Mouse (Mus musculus): ENCODE results near the gene Prdx5. TPM values are rescaled to one million over a fixed set of nuclear protein-coding genes. Genes with fewer than 3 reads are reported as not detected.

The Prdx5 gene
- polyA plus RNA-seq, 1 experiment from 2014 or later = 177 TPM

- WGBS = 55% methylated on average over 5 of the region's 5 CpGs
- peak overlapping the region; percentile 93 for H3K4me2 ChIP-seq (replicated peaks; ENCODE audit: low read depth, low read length)
- peaks cover 19% of the 10 kb centered on the region for H3K36me3 ChIP-seq (ENCODE audit: control insufficient read depth, insufficient read depth, low read length)
- H3K9me3 ChIP-seq (ENCODE audit: control insufficient read depth, low read length) = no peaks in the 10 kb centered on the region
- peaks cover 15% of the 10 kb centered on the region for H3K4me1 ChIP-seq (ENCODE audit: control insufficient read depth, insufficient read depth, low read length)
- no peaks in the 10 kb centered on the region for H3K27me3 ChIP-seq (ENCODE audit: control insufficient read depth, insufficient read depth, low read length)
- no peak for ATAC-seq (ENCODE audit: low FRiP score, low TSS enrichment)
- H3K4me3 ChIP-seq (ENCODE audit: low read length) = peak overlapping the region; percentile 65
- peak overlapping the region; percentile 73; the same call in 1 of the 2 replicates for H3K9ac ChIP-seq (ENCODE audit: low read depth, low read length)
- peak overlapping the region; percentile 98; the same call in 1 of the 2 replicates for H3K27ac ChIP-seq (ENCODE audit: low read depth, low read length)
Measured at GRCm38 (mm10) chr19:6949951-6950350, 40.0 kb upstream of the Prdx5 start.

GRCm38 (mm10) chr19:6949532-6949931, 39.6 kb upstream of the Prdx5 start:
- Histone ChIP-seq H3K36me3 (ENCODE audit: control insufficient read depth, insufficient read depth, low read length) (peaks cover 15% of the 10 kb centered on the region), H3K4me2 (replicated peaks; ENCODE audit: low read depth, low read length) (no peak overlapping the region; the same call in 1 of the 2 replicates), H3K27ac (ENCODE audit: low read depth, low read length) (no peak overlapping the region), H3K4me1 (ENCODE audit: control insufficient read depth, insufficient read depth, low read length) (peaks cover 15% of the 10 kb centered on the region), H3K27me3 (ENCODE audit: control insufficient read depth, insufficient read depth, low read length) (no peaks in the 10 kb centered on the region), H3K4me3 (ENCODE audit: low read length) (no peak overlapping the region), H3K9me3 (ENCODE audit: control insufficient read depth, low read length) (no peaks in the 10 kb centered on the region), H3K9ac (ENCODE audit: low read depth, low read length) (0 out of 2 replicates have a peak overlapping the region, but pooled peaks have one; percentile 73)
- no peak for ATAC-seq (ENCODE audit: low FRiP score, low TSS enrichment)
- 83% methylated on average over 5 of the region's 5 CpGs for WGBS

GRCm38 (mm10) chr19:6948186-6948585, 38.3 kb upstream of the Prdx5 start:
- H3K9me3 ChIP-seq (ENCODE audit: control insufficient read depth, low read length) = no peaks in the 10 kb centered on the region
- peaks cover 8% of the 10 kb centered on the region; the same call in 1 of the 2 replicates for H3K36me3 ChIP-seq (ENCODE audit: control insufficient read depth, insufficient read depth, low read length)
- 83% methylated on average over 4 of the region's 4 CpGs for WGBS
- H3K27me3 ChIP-seq (ENCODE audit: control insufficient read depth, insufficient read depth, low read length) = no peaks in the 10 kb centered on the region
- H3K4me2 ChIP-seq (replicated peaks; ENCODE audit: low read depth, low read length) = no peak overlapping the region
- no peak for ATAC-seq (ENCODE audit: low FRiP score, low TSS enrichment)
- H3K9ac ChIP-seq (ENCODE audit: low read depth, low read length) = no peak overlapping the region
- H3K4me1 ChIP-seq (ENCODE audit: control insufficient read depth, insufficient read depth, low read length) = peaks cover 14% of the 10 kb centered on the region
- H3K4me3 ChIP-seq (ENCODE audit: low read length) = no peak overlapping the region
- H3K27ac ChIP-seq (ENCODE audit: low read depth, low read length) = no peak overlapping the region

- WGBS = 49% methylated on average over 4 of the region's 4 CpGs
- H3K36me3 ChIP-seq (ENCODE audit: control insufficient read depth, insufficient read depth, low read length) = 0 out of 2 replicates have a peak, but pooled peaks cover 4% of the 10 kb centered on the region
- no peaks in the 10 kb centered on the region for H3K27me3 ChIP-seq (ENCODE audit: control insufficient read depth, insufficient read depth, low read length)
- ATAC-seq (ENCODE audit: low FRiP score, low TSS enrichment) = no peak
- H3K4me1 ChIP-seq (ENCODE audit: control insufficient read depth, insufficient read depth, low read length) = peaks cover 9% of the 10 kb centered on the region
- H3K4me2 ChIP-seq (replicated peaks; ENCODE audit: low read depth, low read length) = no peak overlapping the region
- H3K9me3 ChIP-seq (ENCODE audit: control insufficient read depth, low read length) = no peaks in the 10 kb centered on the region
- H3K9ac ChIP-seq (ENCODE audit: low read depth, low read length) = no peak overlapping the region
- no peak overlapping the region for H3K27ac ChIP-seq (ENCODE audit: low read depth, low read length)
- no peak overlapping the region for H3K4me3 ChIP-seq (ENCODE audit: low read length)
Measured at GRCm38 (mm10) chr19:6947742-6948141, 37.8 kb upstream of the Prdx5 start.

- Histone ChIP-seq H3K27ac (ENCODE audit: low read depth, low read length) (no peak overlapping the region), H3K4me2 (replicated peaks; ENCODE audit: low read depth, low read length) (no peak overlapping the region), H3K9ac (ENCODE audit: low read depth, low read length) (no peak overlapping the region), H3K4me1 (ENCODE audit: control insufficient read depth, insufficient read depth, low read length) (peaks cover 9% of the 10 kb centered on the region), H3K4me3 (ENCODE audit: low read length) (no peak overlapping the region), H3K27me3 (ENCODE audit: control insufficient read depth, insufficient read depth, low read length) (no peaks in the 10 kb centered on the region), H3K9me3 (ENCODE audit: control insufficient read depth, low read length) (no peaks in the 10 kb centered on the region), H3K36me3 (ENCODE audit: control insufficient read depth, insufficient read depth, low read length) (0 out of 2 replicates have a peak, but pooled peaks cover 4% of the 10 kb centered on the region)
- no peak for ATAC-seq (ENCODE audit: low FRiP score, low TSS enrichment)
- 91% methylated on average over 6 of the region's 6 CpGs for WGBS
Measured at GRCm38 (mm10) chr19:6943709-6944108, 33.8 kb upstream of the Prdx5 start.

GRCm38 (mm10) chr19:6942764-6943163, 32.9 kb upstream of the Prdx5 start:
- peak; percentile 14 for ATAC-seq (ENCODE audit: low FRiP score, low TSS enrichment)
- Histone ChIP-seq H3K4me1 (ENCODE audit: control insufficient read depth, insufficient read depth, low read length) (peaks cover 9% of the 10 kb centered on the region), H3K9me3 (ENCODE audit: control insufficient read depth, low read length) (no peaks in the 10 kb centered on the region), H3K27ac (ENCODE audit: low read depth, low read length) (peak overlapping the region; percentile 98; the same call in 1 of the 2 replicates), H3K9ac (ENCODE audit: low read depth, low read length) (peak overlapping the region; percentile 86), H3K4me3 (ENCODE audit: low read length) (peak overlapping the region; percentile 88), H3K36me3 (ENCODE audit: control insufficient read depth, insufficient read depth, low read length) (0 out of 2 replicates have a peak, but pooled peaks cover 4% of the 10 kb centered on the region), H3K4me2 (replicated peaks; ENCODE audit: low read depth, low read length) (peak overlapping the region; percentile 98), H3K27me3 (ENCODE audit: control insufficient read depth, insufficient read depth, low read length) (no peaks in the 10 kb centered on the region)
- whole genome bisulfite sequencing = 32% methylated on average over 5 of the region's 5 CpGs

- peak; percentile 91 for ATAC-seq (ENCODE audit: low FRiP score, low TSS enrichment)
- under 1% methylated on average over 27 of the region's 27 CpGs for whole genome bisulfite sequencing
Measured at GRCm38 (mm10) chr19:6942249-6942691, 32.4 kb upstream of the Prdx5 start, which contains the start of gene Gpr137. Gene Gpr137, minus strand, starts transcription at chr19:6942480.

GRCm38 (mm10) chr19:6941372-6942248, 31.7 kb upstream of the Prdx5 start, which contains the start of gene Bad:
Gene Bad, plus strand, starts transcription at chr19:6941861.
- H3K36me3 ChIP-seq (ENCODE audit: control insufficient read depth, insufficient read depth, low read length) = 0 out of 2 replicates have a peak, but pooled peaks cover 4% of the 10 kb centered on the region
- no peaks in the 10 kb centered on the region for H3K9me3 ChIP-seq (ENCODE audit: control insufficient read depth, low read length)
- under 1% methylated on average over 82 of the region's 83 CpGs for WGBS
- ATAC-seq (ENCODE audit: low FRiP score, low TSS enrichment) = peak; percentile 78
- H3K4me2 ChIP-seq (replicated peaks; ENCODE audit: low read depth, low read length) = peak within 1 kb of the TSS; percentile 98
- H3K4me1 ChIP-seq (ENCODE audit: control insufficient read depth, insufficient read depth, low read length) = peaks cover 9% of the 10 kb centered on the region
- H3K27me3 ChIP-seq (ENCODE audit: control insufficient read depth, insufficient read depth, low read length) = no peaks in the 10 kb centered on the region
- peak within 1 kb of the TSS; percentile 86 for H3K9ac ChIP-seq (ENCODE audit: low read depth, low read length)
- peak within 1 kb of the TSS; percentile 88 for H3K4me3 ChIP-seq (ENCODE audit: low read length)
- H3K27ac ChIP-seq (ENCODE audit: low read depth, low read length) = peak within 1 kb of the TSS; percentile 98

More at GRCm38 (mm10) chr19:6942249-6942691, 32.4 kb upstream of the Prdx5 start, which contains the start of gene Gpr137:
- no peaks in the 10 kb centered on the region for H3K9me3 ChIP-seq (ENCODE audit: control insufficient read depth, low read length)
- peak within 1 kb of the TSS; percentile 98 for H3K4me2 ChIP-seq (replicated peaks; ENCODE audit: low read depth, low read length)
- H3K27ac ChIP-seq (ENCODE audit: low read depth, low read length) = peak within 1 kb of the TSS; percentile 98
- no peaks in the 10 kb centered on the region for H3K27me3 ChIP-seq (ENCODE audit: control insufficient read depth, insufficient read depth, low read length)
- H3K9ac ChIP-seq (ENCODE audit: low read depth, low read length) = peak within 1 kb of the TSS; percentile 86
- H3K4me3 ChIP-seq (ENCODE audit: low read length) = peak within 1 kb of the TSS; percentile 88
- H3K36me3 ChIP-seq (ENCODE audit: control insufficient read depth, insufficient read depth, low read length) = 0 out of 2 replicates have a peak, but pooled peaks cover 4% of the 10 kb centered on the region
- H3K4me1 ChIP-seq (ENCODE audit: control insufficient read depth, insufficient read depth, low read length) = peaks cover 9% of the 10 kb centered on the region

Data from kidney, embryonic 14.5 days (tissue).